Mouse (Mus musculus) intestine, embryonic 15.5 days (tissue): Measurements from ENCODE around the gene Szt2. TPM values are rescaled to one million over a fixed set of nuclear protein-coding genes. Genes with fewer than 3 reads are reported as not detected.

Experiments used
- ATAC-seq: fragments of 200-750 bp; cut with Nextera tagmentation; 2 replicates; pipeline ENCODE4 v1.8.0; 2017; ENCODE audit warnings: moderate TSS enrichment, moderate library complexity
- H3K27ac ChIP-seq: fragments of 300-500 bp; sonication (generic); 2 replicates; pipeline ENCODE4 v1.5.1; 2015; ENCODE audit warnings: mild to moderate bottlenecking, inconsistent platforms
- H3K27me3 ChIP-seq: fragments of 300-500 bp; sonication (generic); replicated peaks from 2 replicates; pipeline ENCODE4 v1.6.1; 2015; ENCODE audit warnings: inconsistent platforms
- H3K36me3 ChIP-seq: fragments of 300-500 bp; sonication (generic); 2 replicates; pipeline ENCODE4 v1.6.1; 2015; ENCODE audit warnings: inconsistent platforms
- H3K4me1 ChIP-seq: fragments of 300-500 bp; sonication (generic); replicated peaks from 2 replicates; pipeline ENCODE4 v1.6.1; 2015; ENCODE audit warnings: inconsistent platforms
- H3K4me2 ChIP-seq: fragments of 300-500 bp; sonication (generic); replicated peaks from 2 replicates; pipeline ENCODE4 v1.6.1; 2015; ENCODE audit warnings: mild to moderate bottlenecking, inconsistent platforms
- H3K4me3 ChIP-seq: fragments of 300-500 bp; sonication (generic); replicated peaks from 2 replicates; pipeline ENCODE4 v1.5.1; 2015; ENCODE audit warnings: inconsistent platforms
- H3K9ac ChIP-seq: fragments of 300-500 bp; sonication (generic); 2 replicates; pipeline ENCODE4 v1.6.1; 2015; ENCODE audit warnings: inconsistent platforms
- H3K9me3 ChIP-seq: fragments of 300-500 bp; sonication (generic); 2 replicates; pipeline ENCODE4 v1.6.1; 2016; ENCODE audit warnings: inconsistent platforms
- WGBS: fragments of 180-500 bp; shearing (Covaris S2); methylation state at CpG from one replicate; pipeline ENCODE4 v1.1.7; 2015; 5-methylcytosine and 5-hydroxymethylcytosine counted together
- polyA plus RNA-seq: library from polyadenylated mRNA; unstranded; fragments of >200 nt; fragmentation: Nextera tagmentation; extraction: Ambion mirVana; gene quantifications from 2 replicates; pipeline ENCODE4 v1.2.1, GENCODE M21; 2015

The Szt2 gene
- polyA plus RNA-seq, 1 experiment from 2014 or later = 4.4 TPM

DNA sequence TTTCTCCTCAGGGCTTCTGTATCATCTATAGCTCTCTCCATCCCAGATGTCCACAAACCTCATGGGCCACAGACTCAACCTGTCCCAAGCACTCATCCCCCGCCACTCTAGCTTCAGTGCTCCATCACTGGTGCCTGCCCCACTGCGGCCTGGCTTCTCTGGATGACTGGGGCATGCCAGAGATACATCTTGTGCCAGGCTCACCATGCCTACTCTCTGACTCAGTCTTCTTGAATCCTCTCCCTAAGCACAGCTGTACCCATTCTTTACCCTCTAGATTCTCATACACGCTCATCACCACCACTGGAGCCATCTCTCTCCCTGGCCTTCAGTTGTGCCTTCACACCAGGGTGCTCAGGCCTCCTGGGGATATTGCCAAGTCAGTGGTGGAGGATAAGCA, 45.1 kb downstream of the Szt2 start:
- ATAC-seq = no peak
- no peak overlapping the region for H3K4me2 ChIP-seq
- no peaks in the 10 kb centered on the region for H3K9me3 ChIP-seq
- H3K9ac ChIP-seq = no peak overlapping the region
- 97% methylated on average over 3 of the region's 3 CpGs for WGBS
- peaks cover 12% of the 10 kb centered on the region; the same call in 1 of the 2 replicates for H3K4me1 ChIP-seq
- H3K4me3 ChIP-seq = no peak overlapping the region
- peaks cover 23% of the 10 kb centered on the region for H3K36me3 ChIP-seq
- no peaks in the 10 kb centered on the region for H3K27me3 ChIP-seq
- no peak overlapping the region for H3K27ac ChIP-seq

DNA sequence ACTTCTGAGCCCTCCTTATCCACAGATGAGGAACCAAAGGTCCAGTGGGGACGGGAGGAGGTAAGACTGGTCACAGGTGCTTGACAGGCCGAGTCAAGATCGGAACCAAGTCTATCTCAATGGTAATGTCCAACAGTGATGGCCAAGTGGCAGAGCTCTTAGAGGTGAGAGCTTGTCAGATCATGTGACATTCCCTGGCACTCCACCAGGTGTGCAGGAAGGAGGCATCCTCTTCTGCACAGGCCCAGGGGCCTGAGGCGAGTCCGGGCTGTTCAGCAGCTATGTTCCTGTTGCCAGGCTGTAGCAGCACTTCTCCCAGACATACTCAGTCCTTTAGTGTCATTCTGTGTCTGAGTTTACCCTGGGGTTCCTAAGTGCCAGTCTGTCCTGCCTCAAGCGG, 46.2 kb downstream of the Szt2 start:
- WGBS = 92% methylated on average over 6 of the region's 6 CpGs
- no peak overlapping the region for H3K9ac ChIP-seq
- peaks cover 16% of the 10 kb centered on the region for H3K36me3 ChIP-seq
- ATAC-seq = no peak
- H3K27me3 ChIP-seq = no peaks in the 10 kb centered on the region
- peaks cover 12% of the 10 kb centered on the region; the same call in 1 of the 2 replicates for H3K4me1 ChIP-seq
- H3K4me3 ChIP-seq = no peak overlapping the region
- H3K27ac ChIP-seq = no peak overlapping the region
- no peak overlapping the region for H3K4me2 ChIP-seq
- no peaks in the 10 kb centered on the region for H3K9me3 ChIP-seq

DNA sequence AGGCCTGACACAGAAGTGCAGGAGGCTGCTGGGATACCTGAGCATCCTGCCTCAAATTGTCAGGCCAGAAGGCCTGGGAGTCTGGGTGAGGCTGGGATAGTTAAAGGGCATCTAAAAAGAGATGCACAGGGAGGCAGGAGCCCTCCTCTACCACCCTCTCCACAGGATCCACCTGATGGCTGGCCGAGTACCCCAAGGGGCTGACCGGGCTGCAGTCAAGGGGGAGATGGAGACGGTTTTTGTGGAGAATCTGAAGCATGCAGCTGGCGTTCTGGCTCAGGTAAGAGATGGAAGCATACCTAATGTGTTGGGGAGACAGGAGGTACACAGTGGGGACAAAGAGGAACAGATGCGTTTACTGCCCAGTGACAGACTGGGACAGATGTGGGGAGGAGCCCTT, 47.6 kb downstream of the Szt2 start:
- no peaks in the 10 kb centered on the region for H3K9me3 ChIP-seq
- H3K9ac ChIP-seq = no peak overlapping the region
- no peak for ATAC-seq
- H3K4me1 ChIP-seq = peaks cover 12% of the 10 kb centered on the region; the same call in 1 of the 2 replicates
- no peak overlapping the region for H3K4me3 ChIP-seq
- H3K27me3 ChIP-seq = no peaks in the 10 kb centered on the region
- no peak overlapping the region for H3K4me2 ChIP-seq
- 92% methylated on average over 5 of the region's 5 CpGs for WGBS
- H3K36me3 ChIP-seq = peaks cover 16% of the 10 kb centered on the region
- H3K27ac ChIP-seq = no peak overlapping the region

DNA sequence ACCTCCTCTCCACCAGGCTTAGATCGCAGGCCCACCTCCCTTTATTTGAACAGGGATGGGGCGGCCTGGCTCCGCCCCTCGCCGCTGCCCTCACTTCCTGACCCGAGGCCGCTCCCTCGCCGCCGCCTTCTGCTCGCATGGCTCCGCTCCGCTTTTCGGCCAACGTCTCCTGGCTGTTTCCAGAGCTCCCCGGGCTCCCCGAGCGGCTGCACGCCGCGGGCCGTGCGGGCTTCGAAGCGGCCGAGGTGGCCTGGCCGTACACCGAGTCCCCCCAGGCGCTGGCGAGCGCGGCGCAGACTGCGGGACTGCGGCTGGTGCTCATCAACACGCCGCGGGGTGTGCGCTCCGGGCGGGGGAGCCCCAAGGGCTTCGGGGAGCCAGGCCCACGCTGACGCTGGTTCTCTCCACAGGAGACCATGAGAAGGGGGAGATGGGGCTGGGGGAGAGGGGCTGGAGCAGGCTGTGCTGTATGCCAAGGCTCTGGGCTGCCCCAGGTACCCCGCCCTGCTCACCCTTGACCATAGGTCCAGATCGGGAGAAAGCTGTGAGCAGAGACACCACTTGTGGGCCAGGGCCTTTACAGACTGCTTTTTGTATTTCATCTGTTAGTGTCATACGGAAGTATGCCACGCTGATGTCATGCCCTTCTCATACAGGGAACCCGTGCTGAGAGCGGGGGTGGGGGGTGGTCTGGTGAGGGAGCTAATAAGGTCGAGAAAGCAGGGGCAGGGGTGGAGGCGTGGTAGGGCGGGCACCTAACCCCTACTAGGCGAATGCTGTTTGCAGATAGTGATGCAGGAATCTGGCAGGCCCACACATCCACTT, 49.0 kb downstream of the Szt2 start:
- peaks cover 12% of the 10 kb centered on the region; the same call in 1 of the 2 replicates for H3K4me1 ChIP-seq
- H3K27ac ChIP-seq = peak overlapping the region; percentile 90
- ATAC-seq = peak; percentile 86
- WGBS = 1% methylated on average over 54 of the region's 54 CpGs
- peak overlapping the region; percentile 82 for H3K9ac ChIP-seq
- H3K9me3 ChIP-seq = no peaks in the 10 kb centered on the region
- no peaks in the 10 kb centered on the region for H3K27me3 ChIP-seq
- peak overlapping the region; percentile 63 for H3K4me3 ChIP-seq
- peaks cover 13% of the 10 kb centered on the region for H3K36me3 ChIP-seq
- peak overlapping the region; percentile 89 for H3K4me2 ChIP-seq

DNA sequence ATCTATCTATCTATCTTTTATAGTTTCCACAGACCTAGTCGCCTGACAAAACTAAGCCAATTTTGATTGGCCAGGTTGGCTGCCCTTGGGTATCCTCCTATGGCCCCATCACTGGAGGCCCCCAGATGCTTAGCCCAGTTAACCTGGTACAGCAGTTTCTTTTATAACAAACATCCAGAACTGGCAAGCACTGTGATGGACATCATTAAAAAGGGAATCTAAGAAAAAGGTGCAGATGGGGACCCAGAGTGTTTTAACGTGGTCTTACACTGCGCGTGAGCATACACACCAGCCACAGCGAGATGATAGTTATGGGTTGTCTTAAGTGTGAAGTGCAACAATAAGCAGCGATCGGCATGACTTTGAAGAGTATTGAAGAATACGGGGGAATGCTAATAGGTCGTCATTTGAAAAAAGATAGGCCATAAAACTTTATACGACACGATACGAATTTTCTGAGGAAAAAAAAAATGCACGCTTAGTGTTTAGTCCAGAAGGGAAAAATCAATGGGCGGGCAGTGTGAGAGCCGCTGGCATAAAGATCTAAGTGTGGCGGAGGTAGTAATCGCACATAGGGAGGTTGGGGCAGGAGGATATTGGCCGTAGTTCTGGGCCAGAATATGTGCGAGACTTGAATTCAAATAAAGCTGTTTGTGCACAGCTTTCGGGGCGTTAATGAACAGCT, 49.7 kb downstream of the Szt2 start:
- H3K9me3 ChIP-seq = no peaks in the 10 kb centered on the region
- peak overlapping the region; percentile 90 for H3K27ac ChIP-seq
- H3K9ac ChIP-seq = peak overlapping the region; percentile 82
- H3K4me2 ChIP-seq = peak overlapping the region; percentile 89
- H3K27me3 ChIP-seq = no peaks in the 10 kb centered on the region
- WGBS = 13% methylated on average over 21 of the region's 21 CpGs
- peaks cover 12% of the 10 kb centered on the region; the same call in 1 of the 2 replicates for H3K4me1 ChIP-seq
- H3K36me3 ChIP-seq = peaks cover 8% of the 10 kb centered on the region; the same call in 1 of the 2 replicates
- ATAC-seq = peak; percentile 61
- H3K4me3 ChIP-seq = peak overlapping the region; percentile 63

DNA sequence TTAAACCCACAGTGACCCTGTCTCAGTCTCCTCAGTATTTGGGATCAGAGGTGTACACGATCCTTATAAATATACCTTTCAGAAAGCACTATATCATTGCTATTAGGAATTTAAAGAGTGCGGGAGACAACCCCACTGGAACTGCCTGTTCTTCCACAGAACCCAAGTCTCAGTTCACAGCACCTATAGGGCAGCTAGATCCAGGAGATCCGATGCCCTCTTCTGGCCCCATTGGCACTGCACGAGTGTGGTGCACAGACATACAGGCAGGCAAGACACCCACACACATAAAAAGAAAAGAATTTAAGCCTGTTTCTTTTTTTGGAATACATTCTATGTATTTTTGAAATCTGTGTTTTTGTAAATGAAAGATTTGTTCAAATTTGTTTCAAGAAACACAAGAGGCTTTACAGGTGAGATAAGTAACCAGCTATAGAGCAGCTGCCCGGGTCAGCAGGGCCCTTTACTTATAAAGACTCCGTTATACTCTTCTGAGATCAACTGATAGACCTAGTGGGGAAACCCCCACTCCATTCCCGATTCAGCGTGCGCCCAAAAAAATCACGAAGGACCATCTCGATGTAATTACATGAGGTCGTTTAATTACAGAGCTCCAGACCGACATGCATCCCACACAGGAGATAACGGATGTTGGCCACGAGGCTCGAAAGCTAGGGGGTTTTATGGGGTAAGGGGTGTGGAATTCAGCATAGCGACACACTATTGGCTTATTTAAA, 50.7 kb downstream of the Szt2 start:
- H3K9me3 ChIP-seq = no peaks in the 10 kb centered on the region
- no peak overlapping the region for H3K4me2 ChIP-seq
- peaks cover 8% of the 10 kb centered on the region; the same call in 1 of the 2 replicates for H3K36me3 ChIP-seq
- H3K4me1 ChIP-seq = peaks cover 12% of the 10 kb centered on the region; the same call in 1 of the 2 replicates
- H3K27me3 ChIP-seq = no peaks in the 10 kb centered on the region
- no peak overlapping the region for H3K9ac ChIP-seq
- no peak overlapping the region for H3K27ac ChIP-seq
- no peak overlapping the region for H3K4me3 ChIP-seq
- ATAC-seq = no peak
- 79% methylated on average over 17 of the region's 17 CpGs for WGBS

DNA sequence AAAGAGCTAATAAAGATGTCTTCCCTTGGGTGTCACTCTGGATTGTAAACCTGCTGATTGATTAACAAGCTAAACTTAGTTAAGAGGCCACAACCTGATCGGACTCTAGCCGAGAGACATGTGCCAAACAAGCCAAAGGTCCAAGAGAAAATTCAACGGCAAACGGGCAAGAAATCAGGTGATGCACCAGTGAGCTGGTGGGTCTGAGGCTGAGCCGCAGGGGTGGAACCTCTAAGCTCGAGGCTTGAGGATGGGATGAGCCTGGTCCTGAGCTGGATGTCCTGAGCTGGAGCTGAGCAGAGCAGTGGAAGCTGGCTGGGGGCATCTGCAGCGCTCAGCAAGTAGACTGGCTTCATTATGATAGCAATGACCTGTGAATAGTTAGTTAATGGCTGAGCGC, 51.6 kb downstream of the Szt2 start:
- Histone ChIP-seq H3K9me3 (no peaks in the 10 kb centered on the region), H3K36me3 (0 out of 2 replicates have a peak, but pooled peaks cover under 1% of the 10 kb centered on the region), H3K4me2 (no peak overlapping the region), H3K27ac (no peak overlapping the region), H3K27me3 (no peaks in the 10 kb centered on the region), H3K4me3 (no peak overlapping the region), H3K9ac (no peak overlapping the region), H3K4me1 (peaks cover 12% of the 10 kb centered on the region; the same call in 1 of the 2 replicates)
- ATAC-seq = no peak
- WGBS = 75% methylated on average over 8 of the region's 8 CpGs

DNA sequence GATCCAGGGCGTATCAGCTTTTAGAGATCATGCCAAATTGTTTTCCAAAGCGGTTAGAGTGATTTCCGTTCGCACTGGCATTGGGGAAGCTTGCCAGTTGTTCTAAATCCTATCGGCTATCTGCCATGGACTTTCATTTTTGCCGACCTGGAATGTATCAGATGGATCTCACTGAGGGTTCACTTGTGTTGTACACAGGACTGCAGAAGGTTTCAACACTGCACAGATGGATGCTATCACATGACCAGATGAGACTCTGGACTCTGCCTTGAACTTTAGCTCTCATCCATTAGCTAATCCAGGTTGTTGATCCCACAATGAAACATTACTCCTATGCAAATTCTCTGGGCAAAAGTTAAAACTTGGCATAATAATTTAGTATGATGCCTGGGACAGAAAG, 52.3 kb downstream of the Szt2 start:
- Histone ChIP-seq H3K36me3 (no peaks in the 10 kb centered on the region), H3K4me3 (no peak overlapping the region), H3K9ac (no peak overlapping the region), H3K4me2 (no peak overlapping the region), H3K4me1 (peaks cover 12% of the 10 kb centered on the region; the same call in 1 of the 2 replicates), H3K9me3 (no peaks in the 10 kb centered on the region), H3K27ac (no peak overlapping the region), H3K27me3 (no peaks in the 10 kb centered on the region)
- ATAC-seq = no peak
- WGBS = 79% methylated on average over 6 of the region's 6 CpGs

DNA sequence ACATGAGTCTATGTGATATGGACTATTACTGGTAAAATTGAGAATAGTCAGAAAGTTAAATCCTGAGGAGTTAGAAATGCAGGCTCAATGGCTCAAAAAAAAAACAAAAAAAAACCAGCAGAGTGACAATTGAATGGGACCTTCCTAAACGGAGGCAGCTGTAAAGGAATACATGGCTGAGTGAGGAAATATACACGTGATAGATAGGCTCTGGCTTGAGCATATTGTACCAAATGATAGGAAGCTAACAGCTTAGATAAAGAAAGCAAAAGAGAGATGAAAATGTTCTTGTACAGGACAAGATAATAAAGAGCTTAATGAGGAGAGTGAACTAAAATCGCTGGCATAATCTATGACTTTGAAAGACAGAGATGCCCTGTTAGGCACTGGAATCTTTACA, 54.8 kb downstream of the Szt2 start:
- Histone ChIP-seq H3K4me2 (no peak overlapping the region), H3K27me3 (no peaks in the 10 kb centered on the region), H3K9me3 (no peaks in the 10 kb centered on the region), H3K4me1 (0 out of 2 replicates have a peak, but pooled peaks cover 2% of the 10 kb centered on the region), H3K9ac (no peak overlapping the region), H3K27ac (no peak overlapping the region), H3K4me3 (no peak overlapping the region), H3K36me3 (no peaks in the 10 kb centered on the region)
- 75% methylated on average over 3 of the region's 3 CpGs for WGBS
- no peak for ATAC-seq

DNA sequence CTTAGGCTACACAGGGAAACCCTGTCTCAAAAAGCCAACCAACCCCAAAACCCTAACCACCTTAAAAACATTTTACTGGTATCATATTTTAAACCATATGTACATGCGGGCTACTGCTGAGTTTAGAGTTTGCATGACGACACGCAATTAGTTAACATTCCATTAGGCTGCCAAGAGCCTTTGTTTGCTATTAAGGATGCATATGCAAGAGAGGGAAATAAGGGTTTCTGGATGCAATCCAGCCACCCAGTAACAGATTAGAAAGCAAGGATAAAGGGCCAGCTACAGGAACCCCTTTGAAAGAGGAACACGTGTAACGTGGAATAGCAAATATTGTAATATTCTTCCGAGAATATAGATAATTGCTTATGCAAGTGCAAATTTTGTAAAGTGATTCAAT, 55.4 kb downstream of the Szt2 start:
- Histone ChIP-seq H3K27me3 (no peaks in the 10 kb centered on the region), H3K27ac (no peak overlapping the region), H3K36me3 (no peaks in the 10 kb centered on the region), H3K9me3 (no peaks in the 10 kb centered on the region), H3K4me2 (no peak overlapping the region), H3K4me3 (no peak overlapping the region), H3K4me1 (no peaks in the 10 kb centered on the region), H3K9ac (no peak overlapping the region)
- WGBS = 77% methylated on average over 6 of the region's 6 CpGs
- ATAC-seq = no peak

DNA sequence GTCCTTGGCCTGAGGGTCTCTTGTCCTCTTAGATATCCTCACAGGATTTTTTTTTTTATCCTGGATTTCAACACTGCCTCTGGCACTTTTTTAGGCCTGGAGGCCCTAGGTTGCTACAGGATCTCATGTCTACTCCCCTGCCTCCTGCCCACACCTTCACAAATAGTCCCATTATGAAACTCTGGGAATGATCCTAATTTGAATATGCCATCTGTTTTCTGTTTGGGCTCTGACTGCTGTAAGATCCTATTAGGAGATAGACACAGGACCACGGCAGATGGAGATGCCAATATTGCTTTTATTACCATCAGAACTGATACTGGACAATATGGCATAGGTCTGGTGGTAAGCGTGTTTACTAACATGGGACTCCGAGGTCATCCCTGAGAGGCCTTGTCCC, 57.2 kb downstream of the Szt2 start:
- WGBS = 83% methylated on average over 3 of the region's 3 CpGs
- Histone ChIP-seq H3K27me3 (no peaks in the 10 kb centered on the region), H3K4me2 (no peak overlapping the region), H3K9ac (no peak overlapping the region), H3K27ac (no peak overlapping the region), H3K4me3 (no peak overlapping the region), H3K36me3 (no peaks in the 10 kb centered on the region), H3K9me3 (no peaks in the 10 kb centered on the region), H3K4me1 (no peaks in the 10 kb centered on the region)
- no peak for ATAC-seq

DNA sequence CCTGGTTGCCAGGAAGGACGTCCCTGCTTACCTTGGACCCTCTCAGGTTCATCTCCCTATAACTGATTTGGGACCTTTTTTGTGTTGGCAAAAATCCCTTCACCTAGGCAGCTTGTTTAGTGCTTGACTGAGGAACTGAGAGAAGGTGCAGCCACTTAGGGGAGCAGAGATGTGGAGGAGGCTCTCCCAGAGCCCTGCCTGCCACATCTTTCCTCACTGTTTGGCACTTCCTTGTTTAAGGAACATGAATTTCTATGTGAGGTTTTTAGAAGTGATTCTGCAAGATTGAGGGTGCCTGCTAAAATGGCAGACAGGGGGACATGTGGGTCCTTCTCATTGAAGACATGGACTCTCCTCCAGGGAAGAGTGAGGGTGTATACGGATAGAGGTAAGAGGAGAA, 58.2 kb downstream of the Szt2 start:
- no peaks in the 10 kb centered on the region for H3K27me3 ChIP-seq
- H3K9ac ChIP-seq = no peak overlapping the region
- ATAC-seq = no peak
- H3K4me3 ChIP-seq = no peak overlapping the region
- H3K4me2 ChIP-seq = no peak overlapping the region
- no peak overlapping the region for H3K27ac ChIP-seq
- H3K4me1 ChIP-seq = no peaks in the 10 kb centered on the region
- H3K9me3 ChIP-seq = no peaks in the 10 kb centered on the region
- 64% methylated on average over 2 of the region's 2 CpGs for WGBS
- no peaks in the 10 kb centered on the region for H3K36me3 ChIP-seq
